Mouse (Mus musculus): Measurements from ENCODE around the gene Tkfc.

DNA sequence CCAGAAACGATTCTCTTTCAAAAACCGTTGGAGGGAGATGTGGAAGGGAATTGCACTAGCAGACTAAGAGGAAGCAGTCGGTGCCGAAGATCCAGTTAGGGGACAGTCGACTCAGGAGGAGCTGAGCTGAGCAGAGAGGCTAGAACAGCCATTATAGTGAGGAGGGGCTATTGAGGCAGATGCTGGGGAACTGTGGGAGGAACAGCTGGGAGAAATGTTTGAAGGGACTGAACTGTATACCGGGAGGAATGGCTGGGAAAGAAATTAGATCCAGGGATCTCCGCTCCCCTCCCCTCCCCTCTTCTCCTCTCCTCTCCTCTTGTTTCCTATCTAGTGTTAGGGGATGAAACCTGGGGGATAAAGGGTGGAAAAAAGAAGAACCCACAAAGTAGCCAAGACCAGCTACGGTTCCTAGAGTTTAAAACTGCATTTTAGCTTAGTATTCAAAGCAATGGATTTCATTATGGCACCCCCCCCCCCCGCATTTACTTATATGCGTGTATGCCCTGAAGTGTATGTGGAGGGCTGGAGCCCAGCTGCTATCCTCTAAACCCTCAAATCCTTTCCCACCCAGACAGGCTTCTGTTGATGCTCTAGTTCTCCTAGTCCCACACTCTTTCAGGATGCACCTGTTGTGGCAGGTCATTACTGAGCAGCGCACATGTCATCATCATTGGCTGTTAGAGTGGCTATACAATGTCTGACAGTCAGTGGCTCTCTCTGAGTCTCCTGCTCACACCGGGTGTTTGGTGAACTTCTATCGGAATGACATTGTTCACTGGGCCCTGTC is 35.3 kb upstream of the Tkfc start:
- no peak for TF ChIP-seq POLR2A (IDR thresholded peaks at IDR 0.05; ENCODE audit: insufficient read length, low read depth)
- no peak for TF ChIP-seq MAX (IDR thresholded peaks at IDR 0.05; ENCODE audit: low read depth)
- no peak for TF ChIP-seq MYOG (IDR thresholded peaks at IDR 0.05; ENCODE audit: control insufficient read depth in 1 of 3, insufficient read depth in 1 of 3, insufficient read length in 2 of 3, low read depth in 2 of 3)

Measured in myocyte (in vitro differentiated cells).